Mouse (Mus musculus): ENCODE measurements around the gene Spata48.

The Spata48 gene

GRCm38 (mm10) chr11:11461635-11462560, at the start of gene Spata48, which contains the start of gene Zpbp:
Gene Spata48, plus strand, starts transcription at chr11:11462094.
Gene Zpbp, minus strand, starts transcription at chr11:11462408.
- DNase-seq (ENCODE audit: low spot score): peak; percentile 91

- DNase-seq (ENCODE audit: low spot score): no peak
Observed at GRCm38 (mm10) chr11:11414188-11414587, 47.7 kb upstream of the Spata48 start.

GRCm38 (mm10) chr11:11417356-11417755, 44.5 kb upstream of the Spata48 start:
- no peak for DNase-seq (ENCODE audit: low spot score)

GRCm38 (mm10) chr11:11455037-11455436, 6.9 kb upstream of the Spata48 start:
- DNase-seq (ENCODE audit: low spot score): no peak

DNA sequence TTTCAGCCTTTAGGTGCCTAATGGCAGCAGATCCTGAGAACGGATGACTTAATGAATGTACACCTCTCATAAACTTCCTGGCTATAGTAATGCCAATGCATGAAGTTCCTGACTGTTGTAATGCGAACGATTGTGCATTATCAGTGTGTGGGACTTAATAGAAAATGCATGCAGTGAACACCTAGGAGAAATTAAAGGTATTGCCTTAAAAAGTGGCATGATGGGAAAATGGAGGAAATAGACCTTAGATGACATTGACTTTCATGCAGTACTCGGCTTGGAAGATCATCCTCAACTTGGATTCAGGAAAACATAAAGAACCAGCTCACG, 632 bp downstream of the Spata48 start:
- no peak for DNase-seq (ENCODE audit: low spot score)

GRCm38 (mm10) chr11:11468924-11469323, 7.0 kb downstream of the Spata48 start:
- no peak for DNase-seq (ENCODE audit: low spot score)

- no peak for DNase-seq (ENCODE audit: low spot score)
Observed at GRCm38 (mm10) chr11:11484378-11484777, 22.5 kb downstream of the Spata48 start.

DNA sequence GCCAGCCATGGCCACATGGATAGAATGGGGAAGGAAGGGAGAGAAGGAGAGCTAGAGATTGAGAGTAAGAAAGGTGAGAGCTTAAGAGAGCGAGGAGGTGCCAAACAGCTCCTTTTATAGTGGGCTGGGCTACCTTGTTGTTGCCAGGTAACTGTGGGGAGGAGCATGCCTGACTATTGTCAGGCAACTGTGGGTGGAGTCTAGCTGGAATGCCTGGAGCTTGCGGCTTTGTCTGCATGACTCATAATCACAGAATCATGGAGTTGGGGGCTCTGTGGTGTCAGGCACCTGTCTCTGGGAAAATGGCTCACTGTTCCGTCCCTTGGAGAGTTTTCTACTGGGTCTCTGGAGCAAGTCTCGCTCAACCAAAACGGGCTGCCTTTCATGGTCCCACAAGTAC, 30.1 kb downstream of the Spata48 start:
- no peak for DNase-seq (ENCODE audit: low spot score)

DNA sequence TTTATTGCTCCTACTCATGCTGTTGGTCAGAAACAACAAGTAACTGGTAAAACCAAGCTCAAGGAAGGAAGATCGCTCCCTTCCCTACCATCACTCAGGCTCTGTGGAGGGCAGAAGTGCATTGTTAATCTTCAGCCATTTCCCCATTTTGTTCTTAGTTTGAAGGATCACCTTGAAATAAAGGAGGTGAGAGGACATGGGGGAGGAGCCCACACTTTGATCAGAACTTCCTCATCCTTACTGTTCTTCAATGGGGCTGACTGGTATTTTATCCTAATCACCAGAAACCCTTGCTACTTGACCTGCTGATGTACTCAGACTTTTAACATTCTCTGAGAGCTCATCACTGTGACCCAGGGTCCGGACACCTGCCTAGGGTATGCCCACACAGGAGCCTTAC, 33.8 kb downstream of the Spata48 start:
- DNase-seq (ENCODE audit: low spot score): no peak

GRCm38 (mm10) chr11:11499944-11500343, 38.0 kb downstream of the Spata48 start:
- no peak for DNase-seq (ENCODE audit: low spot score)

GRCm38 (mm10) chr11:11506187-11506586, 44.3 kb downstream of the Spata48 start:
- DNase-seq (ENCODE audit: low spot score): no peak

DNA sequence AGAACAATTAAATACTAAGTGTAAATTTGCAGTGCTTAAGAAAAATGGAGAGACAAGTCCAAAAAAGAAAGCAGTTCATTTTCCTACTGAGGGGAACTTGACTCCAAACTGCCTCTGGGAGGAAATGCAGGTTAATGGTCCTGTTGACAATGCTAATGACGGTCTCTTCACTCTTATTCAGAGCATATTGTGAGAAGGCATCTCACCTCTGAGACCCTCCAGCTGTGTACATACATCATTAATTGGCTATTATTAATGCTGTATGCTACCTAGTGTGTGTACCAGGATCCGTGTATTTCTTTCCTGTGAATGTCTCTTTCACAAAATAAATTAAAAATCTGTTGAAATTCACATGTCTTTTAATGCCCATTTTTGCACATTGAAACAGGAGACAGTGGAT, 47.5 kb downstream of the Spata48 start:
- DNase-seq (ENCODE audit: low spot score): no peak

DNA sequence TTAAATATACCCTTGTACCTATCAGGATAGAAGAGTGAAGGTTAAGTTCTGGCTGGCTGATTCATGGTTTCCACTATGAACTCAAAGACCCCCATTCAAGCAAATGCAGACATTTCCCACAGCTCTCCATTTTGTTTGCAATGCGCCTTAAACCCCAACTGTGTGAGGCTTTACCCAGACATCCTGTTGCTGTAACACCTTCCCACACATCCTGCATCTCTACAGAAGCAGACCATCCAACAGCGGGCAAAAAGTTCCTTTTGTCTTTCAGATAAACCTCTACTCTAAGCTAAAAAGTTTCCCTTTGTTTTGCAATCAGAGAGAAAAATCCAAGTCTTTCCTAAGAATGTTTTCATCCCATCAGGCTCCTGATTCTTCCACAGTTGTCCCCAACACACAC, 50.2 kb downstream of the Spata48 start:
- no peak for DNase-seq (ENCODE audit: low spot score)

- DNase-seq (ENCODE audit: low spot score): no peak
Observed at GRCm38 (mm10) chr11:11513008-11513799, 51.3 kb downstream of the Spata48 start.

DNA sequence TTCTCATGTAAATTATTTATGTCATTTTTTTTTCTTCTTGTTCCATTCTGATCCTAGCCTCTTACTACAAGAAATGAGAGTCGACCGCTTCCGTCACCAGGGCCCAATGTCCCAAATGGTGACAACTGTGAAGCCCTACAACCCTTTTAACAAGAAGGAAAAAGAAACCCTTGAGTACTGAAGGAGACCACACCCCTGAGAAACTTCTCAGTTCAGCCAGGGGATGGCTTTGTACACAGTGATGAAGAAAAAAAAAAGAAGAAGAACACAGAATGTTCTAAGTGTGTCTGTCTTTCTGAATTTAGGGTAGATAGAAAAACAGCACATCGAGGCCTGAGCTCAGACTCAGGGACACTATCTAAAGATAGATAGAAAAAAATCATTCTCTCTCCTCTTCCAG, 53.0 kb downstream of the Spata48 start:
- no peak for DNase-seq (ENCODE audit: low spot score)

DNA sequence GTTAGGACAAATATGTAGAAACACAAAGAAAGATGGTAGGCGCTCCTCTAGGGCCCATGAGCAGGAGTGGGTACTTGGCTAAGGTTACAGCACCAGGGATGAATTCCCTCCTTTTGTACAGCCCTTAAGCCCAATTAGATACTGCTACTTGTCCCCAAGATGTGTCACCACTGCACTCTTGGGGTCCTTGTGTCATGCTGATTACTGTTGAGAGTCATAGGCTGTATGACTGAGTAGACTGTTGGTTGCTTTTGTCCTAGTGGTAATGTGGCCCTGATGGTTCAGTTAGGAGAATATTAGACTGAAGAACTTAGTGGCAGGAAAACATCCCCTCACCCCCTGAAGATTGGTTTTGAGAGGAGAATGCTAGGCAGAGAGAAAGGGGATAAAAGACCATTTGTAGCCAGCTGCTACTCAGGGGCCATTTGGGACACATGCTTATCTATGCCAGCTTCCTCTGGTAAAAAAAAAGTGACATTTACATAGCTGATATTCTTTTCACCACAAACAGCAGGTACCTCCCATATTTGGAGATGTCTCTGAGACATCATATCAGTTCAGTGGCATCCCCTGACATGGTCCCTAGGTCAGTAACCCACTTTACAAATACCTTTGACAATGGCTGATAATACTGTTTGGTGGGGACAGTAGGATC, 56.0 kb downstream of the Spata48 start:
- DNase-seq (ENCODE audit: low spot score): no peak

DNA sequence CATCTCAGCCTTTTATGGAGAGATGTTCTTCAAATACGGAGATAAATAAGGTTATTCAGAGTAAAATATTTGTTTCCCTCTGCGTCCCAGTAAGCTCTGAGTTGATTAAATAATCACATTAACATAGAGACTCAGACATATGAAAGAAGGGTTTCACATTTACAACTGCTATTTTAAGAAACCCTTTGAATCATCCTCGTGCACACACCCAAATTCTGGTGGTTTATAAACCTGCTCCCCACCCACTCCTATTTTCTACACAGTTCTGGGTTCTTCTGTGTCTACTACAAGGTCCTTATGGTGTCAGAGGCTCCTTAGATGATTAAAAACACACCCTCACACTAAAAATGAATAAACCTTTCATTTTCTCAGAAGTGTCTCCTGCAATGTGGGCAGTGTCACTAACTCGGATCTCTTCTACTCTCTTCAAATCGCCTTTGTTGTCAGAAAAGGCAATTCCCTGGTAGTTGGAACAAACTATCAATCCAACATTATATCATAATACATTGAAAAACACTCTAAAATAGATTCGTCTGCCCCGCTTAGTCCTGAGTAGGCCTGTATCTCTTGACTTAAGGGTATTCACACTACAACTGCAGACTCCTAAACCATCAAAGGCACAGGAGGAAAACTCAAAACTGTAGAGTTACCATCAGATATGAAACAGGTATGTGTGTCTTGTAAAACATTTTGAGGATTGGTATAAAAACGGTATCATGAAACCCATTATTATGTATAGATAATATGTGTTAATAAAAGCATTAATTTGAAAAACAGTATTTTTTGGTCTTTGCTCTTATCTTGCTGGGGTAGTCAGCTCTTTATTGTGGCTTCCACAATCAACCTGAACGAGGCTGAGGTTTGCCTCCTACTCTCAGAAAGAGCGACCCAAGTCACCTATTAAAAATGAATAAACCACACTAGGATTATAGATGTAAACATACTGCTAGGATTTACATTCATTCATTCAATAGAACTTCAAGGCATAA, 57.7 kb downstream of the Spata48 start:
- DNase-seq (ENCODE audit: low spot score): no peak

DNA sequence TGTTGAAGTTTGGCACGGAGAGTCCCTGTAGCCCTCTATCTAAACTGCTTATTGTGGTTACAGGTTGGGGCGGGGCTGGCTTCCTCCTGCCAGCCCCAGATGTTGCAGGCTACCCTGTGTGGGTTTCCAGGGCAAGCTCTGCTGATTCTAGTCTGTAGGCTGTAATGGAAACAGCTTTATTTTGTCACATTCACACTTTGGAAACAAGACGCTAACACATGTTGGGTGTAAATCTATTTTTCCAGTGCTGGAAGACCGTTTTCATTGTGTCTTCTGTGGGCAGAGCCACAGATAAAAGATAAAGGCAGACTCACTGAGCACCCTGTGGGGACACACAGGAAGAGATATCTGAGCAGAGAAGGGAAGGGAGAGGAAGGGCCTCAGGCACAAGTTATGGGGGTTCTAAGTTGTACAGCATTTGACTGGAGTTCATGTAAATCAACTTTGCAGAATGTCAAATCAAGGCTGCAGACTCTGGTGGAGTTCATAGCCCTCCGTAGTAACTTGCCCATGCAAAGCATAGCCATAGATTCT, 60.1 kb downstream of the Spata48 start:
- DNase-seq (ENCODE audit: low spot score): no peak

GRCm38 (mm10) chr11:11528760-11529159, 66.9 kb downstream of the Spata48 start:
- DNase-seq (ENCODE audit: low spot score): no peak

DNA sequence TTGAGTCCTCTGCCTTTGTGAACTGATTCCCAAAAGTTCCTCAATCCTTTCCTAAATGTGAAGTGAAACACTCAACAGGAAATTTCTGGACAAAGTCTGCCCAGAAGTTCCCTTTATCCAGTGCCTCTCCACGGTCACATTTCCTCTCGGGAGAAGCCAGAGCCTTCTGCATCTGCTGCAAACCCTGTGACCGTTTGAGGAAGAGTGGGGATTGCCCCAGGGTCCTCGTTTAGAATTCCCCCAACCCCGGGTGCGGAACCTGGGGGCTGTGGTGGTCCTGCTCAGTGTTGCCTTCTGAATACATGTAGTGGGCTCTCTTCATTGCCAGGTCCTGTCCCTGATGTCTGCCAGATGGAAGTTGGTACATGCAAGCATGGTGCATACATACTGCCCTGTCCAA, 67.3 kb downstream of the Spata48 start:
- DNase-seq (ENCODE audit: low spot score): no peak

DNA sequence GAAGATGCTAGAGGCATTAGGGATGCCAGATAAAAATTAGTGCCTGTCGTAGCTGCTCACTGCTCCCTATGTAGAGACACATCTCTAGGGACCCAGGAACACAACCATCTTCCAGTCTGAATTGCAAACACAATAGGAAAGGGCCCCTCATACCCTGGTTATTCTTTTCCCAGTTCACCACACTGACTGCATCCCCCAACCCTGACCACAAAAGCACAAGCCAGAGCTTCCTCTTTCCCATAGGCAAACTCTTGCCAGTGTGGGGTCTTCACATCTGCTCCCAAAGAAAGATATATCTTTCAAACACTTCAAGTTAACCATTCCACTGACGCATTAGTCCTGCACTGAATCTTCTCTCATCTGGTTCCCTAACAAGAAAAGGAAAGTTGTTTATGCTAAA, 68.2 kb downstream of the Spata48 start:
- DNase-seq (ENCODE audit: low spot score): no peak

Measured in urinary bladder, postnatal 25 days (tissue).